Mouse (Mus musculus): Measurements from ENCODE around the gene Smad5.

Smad5 gene

GRCm38 (mm10) chr13:56703222-56703870, 536 bp downstream of the Smad5 start:
- peak; percentile 64 for DNase-seq

GRCm38 (mm10) chr13:56703871-56704321, 1.1 kb downstream of the Smad5 start:
- no peak for DNase-seq

- no peak for DNase-seq
Observed at GRCm38 (mm10) chr13:56704596-56704995, 1.8 kb downstream of the Smad5 start.

GRCm38 (mm10) chr13:56707111-56707510, 4.3 kb downstream of the Smad5 start:
- no peak for DNase-seq

- DNase-seq, result no peak
Observed at GRCm38 (mm10) chr13:56707606-56708005, 4.8 kb downstream of the Smad5 start.

- no peak for DNase-seq
Observed at GRCm38 (mm10) chr13:56710620-56711019, 7.8 kb downstream of the Smad5 start.

GRCm38 (mm10) chr13:56712221-56712620, 9.4 kb downstream of the Smad5 start:
- no peak for DNase-seq

- no peak for DNase-seq
Observed at GRCm38 (mm10) chr13:56726551-56726950, 23.7 kb downstream of the Smad5 start.

GRCm38 (mm10) chr13:56729046-56729445, 26.2 kb downstream of the Smad5 start:
- DNase-seq, result no peak

GRCm38 (mm10) chr13:56734617-56735016, 31.8 kb downstream of the Smad5 start:
- no peak for DNase-seq

GRCm38 (mm10) chr13:56735212-56735875, 32.5 kb downstream of the Smad5 start:
- no peak for DNase-seq

- no peak for DNase-seq
Observed at GRCm38 (mm10) chr13:56739556-56739955, 36.7 kb downstream of the Smad5 start.

GRCm38 (mm10) chr13:56740496-56740895, 37.7 kb downstream of the Smad5 start:
- no peak for DNase-seq

- no peak for DNase-seq
Observed at GRCm38 (mm10) chr13:56741691-56742090, 38.9 kb downstream of the Smad5 start.

- DNase-seq, result no peak
Observed at GRCm38 (mm10) chr13:56742325-56742901, 39.6 kb downstream of the Smad5 start.

- DNase-seq, result no peak
Observed at GRCm38 (mm10) chr13:56746739-56747532, 44.1 kb downstream of the Smad5 start.

GRCm38 (mm10) chr13:56747554-56747953, 44.7 kb downstream of the Smad5 start:
- no peak for DNase-seq

GRCm38 (mm10) chr13:56749377-56749776, 46.6 kb downstream of the Smad5 start:
- DNase-seq, result no peak

- DNase-seq, result no peak
Observed at GRCm38 (mm10) chr13:56751774-56752173, 49.0 kb downstream of the Smad5 start.

- DNase-seq, result no peak
Observed at GRCm38 (mm10) chr13:56752474-56753191, 49.8 kb downstream of the Smad5 start.

- DNase-seq, result no peak
Observed at GRCm38 (mm10) chr13:56753192-56753951, 50.6 kb downstream of the Smad5 start, which contains the start of gene Gm45623. Gene Gm45623 (minus strand): TSS chr13:56753827.

GRCm38 (mm10) chr13:56755871-56756270, 53.1 kb downstream of the Smad5 start:
- DNase-seq, result peak; percentile 54

All from right cerebral cortex, postnatal 4 days (tissue).